In the genomic region with DNA sequence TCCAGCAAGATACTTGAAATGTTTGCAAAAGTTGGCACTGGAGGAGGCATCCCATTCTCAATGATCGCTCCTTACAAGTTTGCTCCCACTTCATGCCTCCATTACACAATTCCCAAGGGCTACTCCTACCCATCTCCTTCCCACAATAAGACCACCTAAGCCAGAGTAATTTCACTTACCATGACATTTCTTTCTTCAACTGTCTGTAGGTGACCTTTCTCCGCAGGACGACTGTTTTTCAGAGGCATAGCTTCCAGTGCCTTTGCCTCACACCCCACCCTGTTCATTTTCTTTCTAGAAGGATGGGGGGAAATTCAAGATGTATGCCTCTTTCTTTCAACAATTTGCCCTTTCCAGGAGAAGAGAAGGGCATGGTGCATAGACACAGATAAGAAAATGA, we compare ENCODE assay signal across 21 mouse cellular contexts.
A peak's percentile ranks its signal among the peaks of the same experiment; 100 is the strongest.
DNase-seq lines count a peak whose midpoint lies in the region; ATAC-seq lines count a peak whose summit lies in the region.
"Had no signal": no experiment of that assay in that cellular context is flagged by ENCODE, and none has a peak within 500 bp of the region (broad histone marks: within the 10 kb centered on the region; RNA-seq: fewer than 3 reads in every experiment).

No protein-coding gene starts in this region.

- DNase-seq in embryo, embryonic 10.5 days (ENCODE audit: low spot score) = peak; percentile 13
- DNase-seq in embryo, embryonic 9.5 days (ENCODE audit: extremely low spot score) = no peak
- peak; percentile 23 for DNase-seq in heart, adult 11 months
- DNase-seq in heart, postnatal 10 days = no peak
- DNase-seq in midbrain, embryonic 11.5 days (ENCODE audit: low spot score, missing footprints) = peak; percentile 90
- DNase-seq: adrenal gland, adult 2 months; adrenal gland, adult 8-10 months; adrenal gland, postnatal 10 days; adrenal gland, postnatal 14 days; adrenal gland, postnatal 25 days; adrenal gland, postnatal 36 days; B cell, adult 2 months; cerebellum, adult 11 months; cerebellum, adult 11-12 months; cerebellum, adult 18-20 months had no signal

- intact Hi-C loops in heart, postnatal 10 days (cut with DNase I) = loop anchor here (5.0 kb wide), 1 partner anchor 47 kb away; no protein-coding TSS in a partner anchor

- H3K27ac ChIP-seq in midbrain, embryonic 11.5 days (ENCODE audit: low read depth, low read length) = no peak overlapping the region
- H3K27ac ChIP-seq in midbrain, embryonic 13.5 days = no peak overlapping the region

- H3K4me3 ChIP-seq in midbrain, embryonic 11.5 days (ENCODE audit: low read depth, low read length) = no peak overlapping the region
- H3K4me3 ChIP-seq in midbrain, embryonic 13.5 days (replicated peaks) = no peak overlapping the region

- H3K9me3 ChIP-seq in midbrain, embryonic 11.5 days (ENCODE audit: control insufficient read depth, low read length) = no peaks in the 10 kb centered on the region
- H3K9me3 ChIP-seq in midbrain, embryonic 13.5 days = no peaks in the 10 kb centered on the region

- peaks cover 86% of the 10 kb centered on the region for H3K27me3 ChIP-seq in midbrain, embryonic 11.5 days (ENCODE audit: control insufficient read depth, insufficient read depth, low read length)
- H3K27me3 ChIP-seq in midbrain, embryonic 13.5 days = peaks cover 99% of the 10 kb centered on the region
- H3K27me3 ChIP-seq: CH12.LX, Patski had no signal

- no peak for ATAC-seq in midbrain, embryonic 11.5 days (ENCODE audit: low FRiP score)
- no peak for ATAC-seq in midbrain, embryonic 13.5 days
- ATAC-seq: activated CD4-positive, CD25-positive, alpha-beta regulatory T cell, adult 4 months; CD4-positive, CD25-positive, alpha-beta regulatory T cell, adult 4 months; Patski had no signal

- no peaks in the 10 kb centered on the region for H3K36me3 ChIP-seq in midbrain, embryonic 11.5 days (ENCODE audit: control insufficient read depth, insufficient read depth, low read length)
- no peaks in the 10 kb centered on the region for H3K36me3 ChIP-seq in midbrain, embryonic 13.5 days
- H3K36me3 ChIP-seq: G1E had no signal

- no peak overlapping the region for H3K9ac ChIP-seq in midbrain, embryonic 11.5 days (ENCODE audit: low read length)
- no peak overlapping the region for H3K9ac ChIP-seq in midbrain, embryonic 13.5 days (replicated peaks)

- no peak overlapping the region for H3K4me2 ChIP-seq in midbrain, embryonic 11.5 days
- H3K4me2 ChIP-seq in midbrain, embryonic 13.5 days (replicated peaks) = no peak overlapping the region

- H3K4me1 ChIP-seq in midbrain, embryonic 11.5 days (ENCODE audit: control insufficient read depth, insufficient read depth, low read length) = peaks cover 12% of the 10 kb centered on the region
- H3K4me1 ChIP-seq in midbrain, embryonic 13.5 days (replicated peaks) = peaks cover 29% of the 10 kb centered on the region

- WGBS in midbrain, embryonic 11.5 days = 3% methylated on average over 3 of the region's 3 CpGs
- WGBS in midbrain, embryonic 13.5 days = 5% methylated on average over 3 of the region's 3 CpGs

Comparison
In these comparisons a context has a peak if more than half of its experiments do, and no peak if none do; other contexts are left out.
1. DNase-seq: peak in embryo, embryonic 10.5 days (single experiment), heart, adult 11 months (single experiment) and midbrain, embryonic 11.5 days (single experiment); none in embryo, embryonic 9.5 days (single experiment) and heart, postnatal 10 days (0 of 2).